ENCODE assay signal across 15 mouse cellular contexts in the genomic region with DNA sequence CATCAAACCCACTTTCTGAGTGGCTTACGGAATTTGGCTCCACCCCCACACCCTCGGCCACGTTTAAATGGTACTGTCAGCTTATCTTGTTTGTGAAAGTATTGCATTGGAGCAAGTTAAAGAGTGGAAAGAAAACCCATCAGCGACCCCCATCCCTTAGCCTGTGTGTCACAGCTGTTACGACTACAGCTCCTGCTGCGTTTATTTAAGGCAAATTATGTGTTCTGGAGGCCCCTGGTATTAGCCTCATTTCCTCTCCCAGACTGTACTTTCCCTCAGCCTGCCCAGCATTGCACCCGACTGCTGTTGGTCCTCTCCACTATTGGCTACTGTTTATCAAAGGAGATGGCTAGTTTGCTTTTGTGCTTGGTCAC.
DNase-seq lines count a peak whose midpoint lies in the region; ATAC-seq lines count a peak whose summit lies in the region.
"Had no signal": no experiment of that assay in that cellular context is flagged by ENCODE, and none has a peak within 500 bp of the region (broad histone marks: within the 10 kb centered on the region; RNA-seq: fewer than 3 reads in every experiment).

No protein-coding gene starts in this region.

- H3K9me3 ChIP-seq in kidney, embryonic 14.5 days (ENCODE audit: control insufficient read depth, low read length), result no peaks in the 10 kb centered on the region
- H3K9me3 ChIP-seq in neural tube, embryonic 15.5 days (replicated peaks), result no peaks in the 10 kb centered on the region
- 0 out of 2 replicates have a peak, but pooled peaks cover 3% of the 10 kb centered on the region for H3K9me3 ChIP-seq in limb, embryonic 13.5 days
- H3K9me3 ChIP-seq: forebrain, embryonic 13.5 days; hindbrain, embryonic 12.5 days; megakaryocyte, embryonic 14.5 days had no signal

- WGBS in kidney, embryonic 14.5 days, result 24% methylated on average over 7 of the region's 7 CpGs
- WGBS in neural tube, embryonic 15.5 days, result 34% methylated on average over 7 of the region's 7 CpGs
- WGBS in limb, embryonic 13.5 days, result 6% methylated on average over 7 of the region's 7 CpGs

- DNase-seq in kidney, postnatal 4 days, result no peak
- DNase-seq in neural tube, embryonic 10.5 days (ENCODE audit: extremely low spot score, low spot score), result no peak
- peak; percentile 31 for DNase-seq in yolk sac, embryonic 10.5 days (ENCODE audit: low spot score)
- DNase-seq: adrenal gland, postnatal 14 days; cerebellum, postnatal 10 days; kidney, postnatal 10 days; thymus, postnatal 25 days had no signal

- H3K27ac ChIP-seq in kidney, embryonic 14.5 days (ENCODE audit: low read depth, low read length), result peak overlapping the region; percentile 51; the same call in 1 of the 2 replicates
- 0 out of 2 replicates have a peak overlapping the region, but pooled peaks have one; percentile 9 for H3K27ac ChIP-seq in neural tube, embryonic 15.5 days (replicated peaks)
- H3K27ac ChIP-seq in limb, embryonic 13.5 days, result peak overlapping the region; percentile 34; the same call in 1 of the 2 replicates
- H3K27ac ChIP-seq: forebrain, embryonic 13.5 days; hindbrain, embryonic 12.5 days had no signal

- no peaks in the 10 kb centered on the region for H3K27me3 ChIP-seq in kidney, embryonic 14.5 days (ENCODE audit: control insufficient read depth, insufficient read depth, low read length)
- H3K27me3 ChIP-seq in neural tube, embryonic 15.5 days (replicated peaks), result no peaks in the 10 kb centered on the region
- H3K27me3 ChIP-seq in limb, embryonic 13.5 days, result peaks cover 11% of the 10 kb centered on the region; the same call in 1 of the 2 replicates
- H3K27me3 ChIP-seq: forebrain, embryonic 13.5 days; hindbrain, embryonic 12.5 days; megakaryocyte, embryonic 14.5 days had no signal

- no peak overlapping the region for H3K9ac ChIP-seq in kidney, embryonic 14.5 days (ENCODE audit: low read depth, low read length)
- no peak overlapping the region for H3K9ac ChIP-seq in neural tube, embryonic 15.5 days (replicated peaks)
- no peak overlapping the region for H3K9ac ChIP-seq in limb, embryonic 13.5 days
- H3K9ac ChIP-seq: forebrain, embryonic 13.5 days; hindbrain, embryonic 12.5 days had no signal

- ATAC-seq in kidney, embryonic 14.5 days (ENCODE audit: low FRiP score, low TSS enrichment), result no peak; the same call in 1 of the 2 replicates
- no peak for ATAC-seq in neural tube, embryonic 15.5 days (ENCODE audit: low FRiP score)
- ATAC-seq in limb, embryonic 13.5 days (ENCODE audit: low FRiP score, low read depth), result 0 out of 2 replicates have a peak, but pooled peaks have one; percentile 49
- ATAC-seq in erythroblast, adult 5-6 weeks (replicated peaks; ENCODE audit: low FRiP score, poor library complexity, severe bottlenecking), result no peak
- ATAC-seq: CD4-positive, CD25-positive, alpha-beta regulatory T cell, adult 4 months; forebrain, embryonic 13.5 days had no signal

- H3K4me1 ChIP-seq in kidney, embryonic 14.5 days (ENCODE audit: control insufficient read depth, insufficient read depth, low read length), result peaks cover 24% of the 10 kb centered on the region
- H3K4me1 ChIP-seq in neural tube, embryonic 15.5 days, result peaks cover 12% of the 10 kb centered on the region
- H3K4me1 ChIP-seq in limb, embryonic 13.5 days, result peaks cover 36% of the 10 kb centered on the region
- H3K4me1 ChIP-seq: forebrain, embryonic 13.5 days; megakaryocyte, embryonic 14.5 days had no signal

- no peaks in the 10 kb centered on the region for H3K36me3 ChIP-seq in kidney, embryonic 14.5 days (ENCODE audit: control insufficient read depth, insufficient read depth, low read length)
- no peaks in the 10 kb centered on the region for H3K36me3 ChIP-seq in neural tube, embryonic 15.5 days
- no peaks in the 10 kb centered on the region for H3K36me3 ChIP-seq in limb, embryonic 13.5 days
- H3K36me3 ChIP-seq: hindbrain, embryonic 12.5 days had no signal

- no peak overlapping the region for H3K4me2 ChIP-seq in kidney, embryonic 14.5 days (replicated peaks; ENCODE audit: low read depth, low read length)
- no peak overlapping the region for H3K4me2 ChIP-seq in neural tube, embryonic 15.5 days
- peak overlapping the region; percentile 33 for H3K4me2 ChIP-seq in limb, embryonic 13.5 days (replicated peaks)
- H3K4me2 ChIP-seq: forebrain, embryonic 13.5 days; hindbrain, embryonic 12.5 days had no signal

- H3K4me3 ChIP-seq in kidney, embryonic 14.5 days (ENCODE audit: low read length), result no peak overlapping the region
- H3K4me3 ChIP-seq in neural tube, embryonic 15.5 days (replicated peaks), result no peak overlapping the region
- no peak overlapping the region for H3K4me3 ChIP-seq in limb, embryonic 13.5 days
- H3K4me3 ChIP-seq: forebrain, embryonic 13.5 days; hindbrain, embryonic 12.5 days; megakaryocyte, embryonic 14.5 days had no signal
